Mouse (Mus musculus) ES-CJ7 (cell line): ENCODE data around the gene Wdr83os.
"Not testable (repeated sequence)": the region's sequence is repeated elsewhere in the genome, so short reads cannot be mapped to it uniquely, and the experiment has no call there.

Experiments used
- DNase-seq: peaks from one replicate; pipeline ENCODE4 v3.0.0; 2011; ENCODE audit warnings: low read depth, low spot score

The Wdr83os gene

GRCm38 (mm10) chr8:85116984-85117383, 36.4 kb downstream of the Wdr83os start:
- no peak for DNase-seq

- DNase-seq = peak; percentile 97
Observed at GRCm38 (mm10) chr8:85119052-85119981, 38.8 kb downstream of the Wdr83os start.

DNA sequence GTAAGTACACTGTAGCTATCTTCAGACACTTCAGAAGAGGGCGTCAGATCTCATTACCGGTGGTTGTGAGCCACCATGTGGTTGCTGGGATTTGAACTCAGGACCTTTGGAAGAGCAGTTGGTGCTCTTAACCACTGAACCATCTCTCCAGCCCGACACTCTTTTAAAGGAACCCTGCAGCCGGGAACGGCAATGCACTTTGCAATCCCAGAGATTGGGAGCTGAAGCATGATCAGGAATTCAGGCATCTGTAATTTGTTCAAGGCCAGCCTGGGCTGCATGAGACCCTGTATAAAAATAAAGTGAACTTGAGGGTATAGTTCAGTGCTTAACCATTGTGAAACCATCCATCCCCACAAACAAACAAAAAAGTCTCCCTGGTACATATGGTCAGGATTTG, 39.7 kb downstream of the Wdr83os start:
- not testable (repeated sequence) for DNase-seq

GRCm38 (mm10) chr8:85122995-85123394, 42.5 kb downstream of the Wdr83os start, which contains the start of gene Zfp791:
Zfp791 (minus strand) TSS chr8:85123095.
- DNase-seq = no peak

- DNase-seq = no peak
Observed at GRCm38 (mm10) chr8:85123691-85124090, 43.2 kb downstream of the Wdr83os start.
